Mouse (Mus musculus) heart, embryonic 13.5 days (tissue): Measurements from ENCODE around the gene Rbmxl1. TPM values are rescaled to one million over a fixed set of nuclear protein-coding genes. Genes with fewer than 3 reads are reported as not detected.

Experiments
- ATAC-seq: fragments of 200-750 bp; cut with Nextera tagmentation; 2 replicates; pipeline ENCODE4 v1.8.0; 2017; ENCODE audit warnings: moderate TSS enrichment; ENCODE audit not compliant: insufficient number of reproducible peaks, low FRiP score, low TSS enrichment; ENCODE audit errors: extremely low read depth
- H3K27ac ChIP-seq: fragments of 300-500 bp; sonication (generic); replicated peaks from 2 replicates; pipeline ENCODE4 v1.5.1; 2015; ENCODE audit warnings: moderate library complexity, mild to moderate bottlenecking, inconsistent platforms
- H3K27me3 ChIP-seq: fragments of 300-500 bp; sonication (generic); replicated peaks from 2 replicates; pipeline ENCODE4 v1.6.1; 2015; ENCODE audit warnings: mild to moderate bottlenecking, inconsistent platforms
- H3K36me3 ChIP-seq: fragments of 300-500 bp; sonication (generic); 2 replicates; pipeline ENCODE4 v1.6.1; 2015; ENCODE audit warnings: mild to moderate bottlenecking, inconsistent platforms
- H3K4me1 ChIP-seq: fragments of 300-500 bp; sonication (generic); 2 replicates; pipeline ENCODE4 v1.6.1; 2015; ENCODE audit warnings: inconsistent platforms
- H3K4me2 ChIP-seq: fragments of 300-500 bp; sonication (generic); 2 replicates; pipeline ENCODE4 v1.6.1; 2015; ENCODE audit warnings: inconsistent platforms, mild to moderate bottlenecking, moderate library complexity
- H3K4me3 ChIP-seq: fragments of 300-500 bp; sonication (generic); 2 replicates; pipeline ENCODE4 v1.5.1; 2015; ENCODE audit warnings: moderate library complexity, mild to moderate bottlenecking, inconsistent platforms
- H3K9ac ChIP-seq: fragments of 300-500 bp; sonication (generic); 2 replicates; pipeline ENCODE4 v1.6.1; 2015; ENCODE audit warnings: inconsistent platforms, mild to moderate bottlenecking, moderate library complexity
- H3K9me3 ChIP-seq: fragments of 300-500 bp; sonication (generic); 2 replicates; pipeline ENCODE4 v1.6.1; 2016; ENCODE audit warnings: inconsistent platforms
- WGBS: fragments of 180-500 bp; shearing (Covaris S2); methylation state at CpG from one replicate; pipeline ENCODE4 v1.1.7; 2015; ENCODE audit warnings: mixed read lengths; 5-methylcytosine and 5-hydroxymethylcytosine counted together
- polyA plus RNA-seq: library from polyadenylated mRNA; unstranded; fragments of >200 nt; fragmentation: Nextera tagmentation; extraction: Ambion mirVana; gene quantifications from 2 replicates; pipeline ENCODE4 v1.2.1, GENCODE M21; 2015

The Rbmxl1 gene
- polyA plus RNA-seq, 1 experiment from 2014 or later: 140 TPM

DNA sequence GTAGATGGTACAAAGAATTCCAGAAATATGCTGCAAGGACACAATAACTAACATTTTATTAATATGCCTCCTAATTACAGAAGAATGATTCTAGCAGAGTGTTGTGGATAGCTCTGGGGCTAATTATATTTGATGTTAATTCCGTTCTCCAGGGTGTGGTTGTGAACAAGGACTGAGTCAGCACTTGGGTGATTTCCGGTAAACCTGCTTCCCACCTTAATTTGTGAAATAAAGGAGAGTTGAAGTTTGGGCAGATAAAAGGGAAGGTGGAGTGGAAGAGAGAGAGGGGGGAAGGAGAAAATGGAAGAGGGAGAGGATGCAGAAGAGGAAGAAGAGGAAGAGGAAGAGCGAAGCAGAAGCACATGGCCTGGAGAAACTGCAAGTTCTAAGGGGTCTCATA is 19.0 kb downstream of the Rbmxl1 start:
- H3K27me3 ChIP-seq: no peaks in the 10 kb centered on the region
- no peaks in the 10 kb centered on the region for H3K4me1 ChIP-seq
- H3K27ac ChIP-seq: no peak overlapping the region
- ATAC-seq: no peak
- no peaks in the 10 kb centered on the region for H3K36me3 ChIP-seq
- no peak overlapping the region for H3K4me3 ChIP-seq
- no peaks in the 10 kb centered on the region for H3K9me3 ChIP-seq
- 75% methylated on average over 3 of the region's 3 CpGs for WGBS
- no peak overlapping the region for H3K9ac ChIP-seq
- H3K4me2 ChIP-seq: no peak overlapping the region

DNA sequence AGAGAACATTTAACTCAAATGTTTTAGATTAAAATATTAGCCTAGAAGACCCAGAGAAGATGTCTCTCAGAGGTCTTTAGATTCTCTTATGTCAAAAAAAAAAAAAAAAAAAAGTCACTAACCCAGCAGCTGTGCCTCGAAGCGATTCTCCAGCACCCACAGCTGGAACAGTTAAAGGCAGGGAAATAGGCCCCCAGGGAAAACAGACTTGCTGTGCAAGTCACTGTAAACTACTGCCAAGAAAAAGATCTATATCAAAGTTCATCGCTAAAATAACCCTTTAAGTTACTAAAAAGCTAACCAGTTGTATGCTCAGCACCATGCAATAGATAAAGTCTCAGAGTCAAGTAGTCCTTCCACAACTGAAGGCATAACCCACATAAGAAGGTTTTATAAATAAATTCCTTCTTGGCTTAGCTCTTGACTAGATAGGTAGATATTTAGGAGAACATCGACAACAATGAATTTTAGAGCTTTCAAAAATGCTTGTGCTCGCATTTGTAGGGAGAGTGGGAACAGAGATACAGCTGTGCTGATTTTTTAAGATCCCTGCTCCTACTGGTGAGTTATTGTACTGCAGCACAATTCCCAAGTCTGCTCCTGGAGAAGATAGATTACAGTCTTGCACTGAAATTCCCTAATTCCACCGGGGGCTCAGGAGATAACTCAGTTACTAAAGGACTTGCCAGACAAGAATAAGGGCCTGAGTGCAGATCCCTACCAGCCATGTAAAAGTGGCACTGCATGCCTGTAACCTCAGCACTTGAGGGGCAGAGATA is 31.5 kb downstream of the Rbmxl1 start:
- ATAC-seq: no peak
- Histone ChIP-seq H3K36me3 (no peaks in the 10 kb centered on the region), H3K4me1 (no peaks in the 10 kb centered on the region), H3K9ac (no peak overlapping the region), H3K4me2 (no peak overlapping the region), H3K27ac (no peak overlapping the region), H3K4me3 (no peak overlapping the region), H3K27me3 (no peaks in the 10 kb centered on the region), H3K9me3 (no peaks in the 10 kb centered on the region)
- 42% methylated on average over 6 of the region's 6 CpGs for WGBS

DNA sequence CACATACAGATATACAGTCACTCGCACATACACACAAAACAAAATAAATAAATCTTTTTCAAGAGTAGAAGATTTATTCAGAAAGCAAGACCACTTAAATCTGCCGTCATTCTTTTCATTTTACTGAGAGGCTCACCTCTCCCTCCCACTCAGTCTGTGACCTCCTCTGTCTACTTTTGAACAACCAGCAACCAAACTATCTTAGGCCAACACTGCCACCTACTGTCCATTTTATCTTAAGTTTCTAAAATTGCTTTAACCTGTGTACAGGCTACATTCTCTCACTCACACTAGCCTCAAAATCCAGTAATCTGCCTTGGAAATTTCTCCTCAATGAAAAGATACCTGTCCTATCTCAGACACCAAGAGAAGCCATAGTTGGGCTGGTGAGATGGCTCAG is 40.8 kb downstream of the Rbmxl1 start:
- Histone ChIP-seq H3K4me3 (no peak overlapping the region), H3K9ac (no peak overlapping the region), H3K36me3 (no peaks in the 10 kb centered on the region), H3K27ac (no peak overlapping the region), H3K9me3 (no peaks in the 10 kb centered on the region), H3K27me3 (no peaks in the 10 kb centered on the region), H3K4me1 (no peaks in the 10 kb centered on the region), H3K4me2 (no peak overlapping the region)
- 84% methylated on average over 2 of the region's 2 CpGs for WGBS
- ATAC-seq: no peak

DNA sequence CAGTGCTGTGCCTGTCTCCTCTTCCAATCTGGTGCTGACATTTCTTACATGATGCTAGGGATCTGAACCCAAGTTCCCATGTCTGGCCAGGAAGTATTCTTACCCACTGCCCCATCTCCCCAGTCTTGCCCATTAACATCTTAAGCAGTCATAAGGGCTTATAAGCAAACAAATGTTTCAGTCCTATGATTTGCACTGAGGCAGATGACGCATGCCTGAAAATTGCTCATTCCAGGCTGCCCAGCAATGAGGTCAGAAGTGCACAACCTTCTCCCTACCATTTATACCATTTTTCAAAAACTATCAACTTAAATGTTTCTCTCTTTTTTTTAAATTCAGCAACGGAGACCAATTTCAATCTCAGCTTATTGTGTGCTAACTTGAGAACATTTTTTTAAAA is 44.8 kb downstream of the Rbmxl1 start:
- Histone ChIP-seq H3K36me3 (no peaks in the 10 kb centered on the region), H3K4me3 (no peak overlapping the region), H3K4me1 (no peaks in the 10 kb centered on the region), H3K9ac (no peak overlapping the region), H3K27ac (no peak overlapping the region), H3K9me3 (no peaks in the 10 kb centered on the region), H3K4me2 (no peak overlapping the region), H3K27me3 (no peaks in the 10 kb centered on the region)
- 75% methylated on average over 2 of the region's 2 CpGs for WGBS
- no peak for ATAC-seq

DNA sequence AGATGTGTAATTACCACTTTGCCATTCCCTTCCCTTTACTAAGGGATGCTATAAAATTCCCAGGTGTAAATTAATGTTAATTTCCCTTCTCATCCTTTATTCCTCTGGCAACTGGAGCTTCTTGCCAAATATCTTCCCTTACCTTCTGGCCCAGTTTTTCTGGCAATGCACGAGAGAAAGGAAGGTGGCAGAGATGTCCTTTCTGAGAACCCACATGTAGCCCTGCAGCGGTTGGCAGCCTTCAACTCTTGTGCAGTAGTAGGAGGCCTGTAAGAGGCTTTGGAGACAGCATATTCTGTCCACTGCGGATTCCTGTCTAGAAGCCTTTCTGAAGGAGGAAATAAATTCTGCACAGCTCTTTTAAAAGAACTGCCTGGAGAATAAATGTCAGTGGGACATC is 52.3 kb downstream of the Rbmxl1 start:
- H3K4me2 ChIP-seq: no peak overlapping the region
- 74% methylated on average over 3 of the region's 3 CpGs for WGBS

More for the DNA sequence above, 52.3 kb downstream of the Rbmxl1 start:
- no peak for ATAC-seq
- H3K9me3 ChIP-seq: no peaks in the 10 kb centered on the region
- no peaks in the 10 kb centered on the region for H3K4me1 ChIP-seq
- H3K36me3 ChIP-seq: no peaks in the 10 kb centered on the region
- no peak overlapping the region for H3K27ac ChIP-seq
- no peak overlapping the region for H3K4me3 ChIP-seq
- no peaks in the 10 kb centered on the region for H3K27me3 ChIP-seq
- H3K9ac ChIP-seq: no peak overlapping the region

Other genes starting within 250 kb of the Rbmxl1 start
- gene Pou4f2, start 72.3 kb downstream of the Rbmxl1 start, polyA plus RNA-seq: not detected in 2 replicates
- gene Slc10a7, start 448 bp upstream of the Rbmxl1 start, polyA plus RNA-seq: 10.5 and 12.4 TPM in 2 replicates